Mouse (Mus musculus) embryonic facial prominence, embryonic 11.5 days (tissue): Measurements from ENCODE around the gene Slc39a3. TPM values are rescaled to one million over a fixed set of nuclear protein-coding genes. Genes with fewer than 3 reads are reported as not detected.
"Not testable (repeated sequence)": the region's sequence is repeated elsewhere in the genome, so short reads cannot be mapped to it uniquely, and the experiment has no call there.

Experiments used
- ATAC-seq: fragments of 200-750 bp; cut with Nextera tagmentation; replicated peaks from 2 replicates; pipeline ENCODE4 v1.8.0; 2017; ENCODE audit warnings: low read depth; ENCODE audit not compliant: insufficient number of reproducible peaks, low FRiP score, low TSS enrichment
- DNase-seq: peaks from one replicate; pipeline ENCODE4 v3.0.0-alpha.2; 2015; ENCODE audit warnings: low spot score
- H3K27ac ChIP-seq: fragments of 300-500 bp; sonication (generic); replicated peaks from 2 replicates; pipeline ENCODE4 v1.5.1; 2014; ENCODE audit warnings: mild to moderate bottlenecking, low read depth, low read length, control low read depth
- H3K27me3 ChIP-seq: fragments of 300-500 bp; sonication (generic); 2 replicates; pipeline ENCODE4 v1.6.1; 2014; ENCODE audit warnings: mild to moderate bottlenecking, low read length, moderate library complexity, mixed read lengths; ENCODE audit not compliant: control insufficient read depth, insufficient read depth
- H3K36me3 ChIP-seq: fragments of 300-500 bp; sonication (generic); replicated peaks from 2 replicates; pipeline ENCODE4 v1.6.1; 2014; ENCODE audit warnings: low read depth, mild to moderate bottlenecking, low read length, moderate library complexity, mixed read lengths; ENCODE audit not compliant: control insufficient read depth, insufficient read depth
- H3K4me1 ChIP-seq: fragments of 300-500 bp; sonication (generic); 2 replicates; pipeline ENCODE4 v1.6.1; 2014; ENCODE audit warnings: low read length, mixed read lengths; ENCODE audit not compliant: control insufficient read depth, insufficient read depth
- H3K4me2 ChIP-seq: fragments of 300-500 bp; sonication (generic); 2 replicates; pipeline ENCODE4 v1.6.1; 2014; ENCODE audit warnings: low read depth, mild to moderate bottlenecking, control low read depth, low read length, moderate library complexity
- H3K4me3 ChIP-seq: fragments of 300-500 bp; sonication (generic); 2 replicates; pipeline ENCODE4 v1.5.1; 2014; ENCODE audit warnings: low read depth, low read length, control low read depth
- H3K9ac ChIP-seq: fragments of 300-500 bp; sonication (generic); replicated peaks from 2 replicates; pipeline ENCODE4 v1.6.1; 2014; ENCODE audit warnings: mild to moderate bottlenecking, control low read depth, low read length
- H3K9me3 ChIP-seq: fragments of 300-500 bp; sonication (generic); replicated peaks from 2 replicates; pipeline ENCODE4 v1.6.1; 2016; ENCODE audit warnings: mild to moderate bottlenecking, low read length, inconsistent platforms, mixed read lengths; ENCODE audit not compliant: control insufficient read depth
- WGBS: fragments of 180-500 bp; shearing (Covaris S2); extraction: QIAGEN DNeasy Blood & Tissue Kit; methylation state at CpG from one replicate; pipeline ENCODE4 v1.1.7; 2014; 5-methylcytosine and 5-hydroxymethylcytosine counted together
- polyA plus RNA-seq: library from polyadenylated mRNA; unstranded; fragments of >200 nt; fragmentation: Nextera tagmentation; extraction: Ambion mirVana; gene quantifications from 2 replicates; pipeline ENCODE4 v1.2.1, GENCODE M21; 2014

Gene Slc39a3
- polyA plus RNA-seq, 1 experiment from 2014 or later = 7.2 TPM

DNA sequence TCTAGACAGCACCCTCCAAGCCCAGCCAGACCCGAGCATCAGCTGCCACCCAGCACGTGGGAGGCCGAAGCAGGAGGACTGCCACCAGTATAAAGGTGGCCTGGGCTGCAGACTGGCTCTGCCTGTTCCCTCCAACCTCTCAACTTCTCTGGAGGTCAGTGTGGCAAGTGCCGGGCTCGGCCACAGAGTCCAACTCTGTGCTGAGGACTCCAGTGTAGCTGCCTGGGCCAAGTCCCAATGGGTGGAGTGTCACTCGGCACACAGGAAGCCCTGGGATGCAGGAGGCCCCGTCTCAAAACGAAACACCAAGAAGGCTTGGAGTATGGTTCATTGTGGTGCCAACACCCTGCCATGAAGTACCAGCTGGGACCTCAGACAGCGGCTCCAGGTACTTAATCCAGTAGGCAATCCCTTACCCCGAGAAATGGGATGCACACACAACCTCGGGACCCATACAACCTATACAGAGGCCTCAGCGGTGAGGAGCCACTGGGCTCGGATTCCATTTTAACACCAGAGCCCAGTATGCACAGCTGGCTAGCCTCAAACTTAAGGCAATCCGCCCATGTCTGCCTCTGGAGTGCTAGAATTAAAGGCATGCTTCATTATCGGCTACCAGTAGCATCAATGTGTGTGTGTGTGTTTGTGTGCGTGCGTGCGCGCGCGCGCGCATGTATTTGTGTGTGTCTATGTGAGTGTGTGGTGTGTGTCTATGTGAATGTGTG, 20.3 kb upstream of the Slc39a3 start:
- 0 out of 2 replicates have a peak overlapping the region, but pooled peaks have one; percentile 9 for H3K9ac ChIP-seq
- no peak overlapping the region for H3K4me2 ChIP-seq
- H3K4me3 ChIP-seq = no peak overlapping the region
- no peak overlapping the region for H3K27ac ChIP-seq
- WGBS = 96% methylated on average over 23 of the region's 23 CpGs
- H3K9me3 ChIP-seq = no peaks in the 10 kb centered on the region
- H3K27me3 ChIP-seq = no peaks in the 10 kb centered on the region
- no peaks in the 10 kb centered on the region for H3K36me3 ChIP-seq
- no peak for DNase-seq
- ATAC-seq = no peak
- H3K4me1 ChIP-seq = peaks cover 2% of the 10 kb centered on the region; the same call in 1 of the 2 replicates

DNA sequence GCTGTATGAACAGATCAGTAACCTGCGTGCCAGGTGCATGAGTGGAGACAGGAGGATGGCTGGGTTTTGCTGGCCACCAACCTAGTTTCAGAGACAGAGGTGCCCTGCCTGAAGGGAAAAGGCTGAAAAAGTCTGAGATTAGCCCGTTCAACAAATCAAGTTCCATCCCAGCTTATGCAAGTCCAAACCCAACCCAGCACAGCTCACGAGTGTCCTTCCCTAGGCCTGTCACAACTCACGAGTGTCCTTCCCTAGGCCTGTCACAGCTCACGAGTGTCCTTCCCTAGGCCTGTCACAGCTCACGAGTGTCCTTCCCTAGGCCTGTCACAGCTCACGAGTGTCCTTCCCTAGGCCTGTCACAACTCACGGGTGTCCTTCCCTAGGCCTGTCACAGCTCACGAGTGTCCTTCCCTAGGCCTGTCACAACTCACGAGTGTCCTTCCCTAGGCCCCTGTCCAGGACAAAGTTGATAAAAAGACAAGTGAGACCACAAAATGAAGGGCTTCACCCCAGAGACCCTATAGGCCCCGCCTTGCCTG, 18.6 kb upstream of the Slc39a3 start:
- not testable (repeated sequence) for H3K27me3 ChIP-seq, H3K27ac ChIP-seq, H3K9me3 ChIP-seq, H3K4me2 ChIP-seq, H3K4me1 ChIP-seq, H3K36me3 ChIP-seq, DNase-seq, H3K4me3 ChIP-seq, H3K9ac ChIP-seq, ATAC-seq
- 86% methylated on average over 10 of the region's 11 CpGs for WGBS

DNA sequence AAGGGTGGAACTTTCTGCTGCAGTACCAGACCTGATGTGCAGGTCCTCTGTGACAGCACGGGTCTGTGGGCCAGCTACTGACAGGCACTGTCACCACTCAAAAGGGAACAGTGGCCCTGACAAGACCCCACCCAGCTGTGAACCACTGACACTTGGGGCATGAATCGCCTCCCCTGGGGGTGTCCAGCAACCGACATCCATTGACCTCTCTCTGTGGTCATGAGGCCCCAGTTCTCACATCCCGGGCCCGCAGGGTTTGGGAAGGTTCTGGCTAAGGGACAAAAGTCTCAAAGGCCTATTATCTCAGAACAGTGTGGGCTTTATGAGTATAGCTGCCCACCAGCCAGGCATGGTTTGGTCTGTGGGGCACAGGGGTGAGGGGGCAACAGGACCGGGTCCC, 17.9 kb upstream of the Slc39a3 start:
- H3K9me3 ChIP-seq = no peaks in the 10 kb centered on the region
- H3K4me2 ChIP-seq = no peak overlapping the region
- peaks cover 12% of the 10 kb centered on the region for H3K36me3 ChIP-seq
- H3K4me1 ChIP-seq = peaks cover 2% of the 10 kb centered on the region; the same call in 1 of the 2 replicates
- 75% methylated on average over 6 of the region's 6 CpGs for WGBS
- DNase-seq = no peak
- no peaks in the 10 kb centered on the region for H3K27me3 ChIP-seq
- no peak for ATAC-seq
- no peak overlapping the region for H3K4me3 ChIP-seq
- H3K9ac ChIP-seq = no peak overlapping the region; the same call in 1 of the 2 replicates
- H3K27ac ChIP-seq = no peak overlapping the region

DNA sequence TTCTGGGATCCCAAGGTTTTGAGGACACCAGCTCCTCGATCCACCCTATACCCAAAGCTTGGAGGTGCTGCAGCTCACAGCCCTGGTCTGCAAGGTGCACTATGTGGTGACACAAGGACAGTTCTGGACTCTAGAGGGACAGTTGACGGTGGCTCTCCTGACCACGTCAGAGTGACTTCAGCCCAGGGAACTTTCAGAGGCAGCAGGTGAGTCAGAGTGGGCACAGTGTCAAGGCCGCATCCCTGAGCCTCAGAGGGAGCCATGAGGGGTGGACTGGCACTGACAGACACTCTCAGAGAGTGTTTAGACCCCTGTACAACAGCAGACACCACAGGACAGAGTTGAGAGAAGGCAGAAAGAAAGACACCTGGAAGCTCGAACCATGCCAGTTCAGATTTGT, 15.4 kb upstream of the Slc39a3 start:
- Histone ChIP-seq H3K4me3 (no peak overlapping the region), H3K4me1 (no peaks in the 10 kb centered on the region), H3K9me3 (no peaks in the 10 kb centered on the region), H3K27me3 (no peaks in the 10 kb centered on the region), H3K9ac (no peak overlapping the region), H3K4me2 (no peak overlapping the region), H3K36me3 (peaks cover 34% of the 10 kb centered on the region), H3K27ac (no peak overlapping the region)
- DNase-seq (no peak), ATAC-seq (no peak)
- WGBS = 90% methylated on average over 5 of the region's 5 CpGs

DNA sequence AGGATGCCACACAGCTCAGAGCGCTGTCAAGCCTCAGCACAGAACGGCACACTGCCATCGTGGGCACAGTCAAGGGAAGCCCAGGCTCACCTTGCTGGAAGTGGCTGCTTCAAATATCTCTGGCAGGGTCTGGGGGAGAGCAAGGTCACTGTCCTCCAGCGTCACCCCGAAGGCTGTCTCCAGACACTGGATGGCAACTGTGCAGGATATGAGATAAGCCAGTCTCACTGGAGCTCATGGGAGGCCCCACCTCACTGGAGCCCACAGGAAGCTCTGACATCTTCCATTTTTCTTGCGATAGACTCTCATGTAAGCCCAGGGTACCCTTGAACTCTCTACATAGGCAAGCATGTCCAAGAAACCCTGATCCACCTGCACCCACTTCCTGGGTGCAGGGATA, 13.9 kb upstream of the Slc39a3 start:
- H3K9ac ChIP-seq = no peak overlapping the region
- 94% methylated on average over 6 of the region's 6 CpGs for WGBS
- H3K27me3 ChIP-seq = no peaks in the 10 kb centered on the region
- H3K36me3 ChIP-seq = peaks cover 38% of the 10 kb centered on the region
- H3K4me2 ChIP-seq = no peak overlapping the region
- no peak for ATAC-seq
- H3K27ac ChIP-seq = no peak overlapping the region
- DNase-seq = no peak
- H3K9me3 ChIP-seq = no peaks in the 10 kb centered on the region
- no peaks in the 10 kb centered on the region for H3K4me1 ChIP-seq
- no peak overlapping the region for H3K4me3 ChIP-seq

DNA sequence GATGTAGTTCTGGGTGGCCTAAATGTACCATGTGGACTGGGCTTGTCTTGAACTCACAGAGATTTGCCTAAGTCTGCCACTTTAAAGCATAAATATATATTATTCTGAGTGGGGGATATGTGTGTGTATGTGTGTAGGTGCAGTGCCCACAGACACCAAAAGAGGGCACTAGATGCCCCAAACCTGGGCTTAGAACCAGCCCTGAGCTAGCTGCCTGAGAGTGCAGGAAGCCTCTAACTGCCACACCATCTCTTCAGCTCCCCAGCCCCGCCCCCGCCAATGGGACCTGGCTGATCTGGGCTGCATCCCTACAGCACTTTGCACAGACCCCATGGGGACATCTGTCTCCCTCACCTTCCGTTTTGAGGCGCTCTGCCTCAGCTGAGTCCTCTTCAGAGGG, 13.4 kb upstream of the Slc39a3 start:
- Histone ChIP-seq H3K27ac (no peak overlapping the region), H3K4me1 (no peaks in the 10 kb centered on the region), H3K4me2 (no peak overlapping the region), H3K4me3 (no peak overlapping the region), H3K27me3 (no peaks in the 10 kb centered on the region), H3K36me3 (peaks cover 42% of the 10 kb centered on the region), H3K9ac (no peak overlapping the region), H3K9me3 (no peaks in the 10 kb centered on the region)
- 86% methylated on average over 4 of the region's 4 CpGs for WGBS
- peak; percentile 41 for DNase-seq
- no peak for ATAC-seq

DNA sequence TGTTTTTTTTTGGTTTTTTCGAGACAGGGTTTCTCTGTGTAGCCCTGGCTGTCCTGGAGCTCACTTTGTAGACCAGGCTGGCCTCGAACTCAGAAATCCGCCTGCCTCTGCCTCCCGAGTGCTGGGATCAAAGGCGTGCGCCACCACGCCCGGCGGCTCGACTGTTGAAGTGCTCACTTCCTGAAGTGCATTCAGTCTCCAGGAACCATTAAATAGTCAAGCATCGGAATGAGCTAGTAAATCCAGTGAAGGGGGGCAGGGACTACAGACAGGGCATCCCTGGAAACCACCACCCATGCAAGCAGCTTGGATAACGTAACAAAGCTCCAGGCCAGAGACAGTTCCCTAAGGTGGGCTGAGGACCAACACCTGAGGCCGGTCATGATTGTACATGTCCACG, 8.0 kb upstream of the Slc39a3 start:
- not testable (repeated sequence) for DNase-seq, H3K4me1 ChIP-seq, H3K27ac ChIP-seq, H3K9me3 ChIP-seq, H3K9ac ChIP-seq, H3K4me3 ChIP-seq, ATAC-seq, H3K4me2 ChIP-seq, H3K27me3 ChIP-seq
- 93% methylated on average over 13 of the region's 14 CpGs for WGBS
- peaks cover 37% of the 10 kb centered on the region for H3K36me3 ChIP-seq

DNA sequence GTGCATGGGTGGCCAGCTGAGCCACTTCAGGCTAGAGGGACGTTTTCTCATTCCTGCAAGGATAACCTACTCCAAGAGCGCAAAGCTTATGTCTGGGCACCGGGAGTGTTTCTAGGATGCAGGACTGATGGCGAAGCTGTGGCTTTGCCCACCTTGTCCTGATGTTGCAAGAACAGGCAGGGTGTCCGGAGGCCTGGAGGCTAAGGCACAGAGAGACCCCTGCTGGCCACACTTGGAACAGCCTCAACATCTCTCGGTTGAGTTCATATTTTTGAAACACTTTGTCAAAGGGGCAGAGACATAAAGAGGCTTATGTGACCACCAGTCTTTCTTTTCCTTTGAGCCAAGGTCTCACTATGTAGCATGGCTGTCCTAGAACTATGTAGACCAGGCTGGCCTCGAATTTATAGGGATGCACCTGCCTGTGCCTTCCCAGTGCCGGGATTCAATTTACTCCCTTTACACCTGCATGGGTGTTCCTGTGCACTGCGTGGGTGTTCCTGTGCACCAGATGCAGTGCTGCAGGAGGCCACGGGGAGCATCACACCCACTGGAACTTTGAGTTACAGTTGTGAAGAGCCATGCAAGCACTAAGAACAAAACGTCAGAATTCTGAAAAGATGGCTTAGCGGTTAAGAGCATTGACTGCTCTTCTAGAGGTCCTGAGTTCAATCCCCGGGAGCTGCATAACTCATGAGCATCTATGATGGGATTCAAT, 4.4 kb upstream of the Slc39a3 start:
- DNase-seq (peak; percentile 76), ATAC-seq (no peak)
- Histone ChIP-seq H3K36me3 (peaks cover 11% of the 10 kb centered on the region), H3K4me2 (no peak overlapping the region), H3K9me3 (no peaks in the 10 kb centered on the region), H3K9ac (no peak overlapping the region), H3K4me3 (no peak overlapping the region), H3K27me3 (no peaks in the 10 kb centered on the region), H3K27ac (no peak overlapping the region), H3K4me1 (no peaks in the 10 kb centered on the region)
- 32% methylated on average over 13 of the region's 13 CpGs for WGBS
